Mouse (Mus musculus): ENCODE measurements around the gene Siglecg.

Siglecg gene

DNA sequence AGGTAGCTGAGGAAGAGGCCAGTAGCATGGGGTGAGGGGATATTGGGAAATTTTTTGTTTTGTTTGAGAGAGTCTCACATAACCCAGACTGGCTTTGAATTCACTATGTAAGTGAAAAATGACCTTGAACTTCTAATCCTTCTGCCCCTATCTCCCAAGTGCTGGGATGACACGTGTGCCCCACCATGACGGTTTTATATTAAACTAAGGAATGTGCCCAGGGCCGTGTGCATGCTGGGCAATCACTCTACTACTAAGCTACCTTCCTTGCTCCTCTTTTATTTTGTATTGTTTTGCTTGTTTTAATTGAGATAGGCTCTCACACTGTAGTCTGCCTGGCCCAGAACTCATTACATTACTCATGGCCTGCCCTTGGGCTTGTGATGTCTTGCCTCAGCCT lies 33.1 kb downstream of the Siglecg start:
- no peak for DNase-seq (ENCODE audit: low spot score in 2 of 2)

- DNase-seq (ENCODE audit: low spot score in 2 of 2), result no peak
These were observed 34.7 kb downstream of the Siglecg start for GRCm38 (mm10) chr7:43442684-43443083.

- DNase-seq (ENCODE audit: low spot score in 2 of 2), result peak; percentile 82 to 86
These were observed 35.3 kb downstream of the Siglecg start for GRCm38 (mm10) chr7:43443126-43443916.

DNA sequence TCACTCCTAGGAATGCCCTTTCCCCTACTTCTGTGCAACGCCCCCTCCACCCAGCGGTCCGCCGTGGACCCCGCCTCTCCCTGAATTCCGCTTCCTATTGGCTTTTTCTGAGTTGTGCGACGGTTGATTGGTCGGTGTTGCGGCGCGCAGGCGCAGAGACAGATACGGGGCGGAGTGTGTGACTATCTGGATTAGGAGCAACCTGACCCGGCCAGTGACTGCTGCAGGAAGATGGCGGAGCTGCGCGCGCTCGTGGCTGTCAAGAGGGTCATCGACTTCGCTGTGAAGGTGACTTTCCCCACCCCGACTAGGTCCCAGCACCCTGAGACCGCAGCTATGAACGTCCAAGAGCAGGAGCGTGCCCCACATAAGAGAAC lies 35.9 kb downstream of the Siglecg start, which contains the start of the genes Etfb and Gm45233:
Gene Etfb, plus strand, starts transcription at position 167 of the 377 bp plus-strand sequence.
Gene Gm45233, plus strand, starts transcription at position 212 of the 377 bp plus-strand sequence.
- DNase-seq (ENCODE audit: low spot score in 2 of 2), result peak; percentile 95 to 96

- DNase-seq (ENCODE audit: low spot score in 2 of 2), result no peak
These were observed 39.8 kb downstream of the Siglecg start for GRCm38 (mm10) chr7:43447801-43448200.

GRCm38 (mm10) chr7:43448246-43448645 lies 40.2 kb downstream of the Siglecg start:
- DNase-seq (ENCODE audit: low spot score in 2 of 2), result no peak

GRCm38 (mm10) chr7:43449811-43450210 lies 41.8 kb downstream of the Siglecg start:
- DNase-seq (ENCODE audit: low spot score in 2 of 2), result no peak

DNA sequence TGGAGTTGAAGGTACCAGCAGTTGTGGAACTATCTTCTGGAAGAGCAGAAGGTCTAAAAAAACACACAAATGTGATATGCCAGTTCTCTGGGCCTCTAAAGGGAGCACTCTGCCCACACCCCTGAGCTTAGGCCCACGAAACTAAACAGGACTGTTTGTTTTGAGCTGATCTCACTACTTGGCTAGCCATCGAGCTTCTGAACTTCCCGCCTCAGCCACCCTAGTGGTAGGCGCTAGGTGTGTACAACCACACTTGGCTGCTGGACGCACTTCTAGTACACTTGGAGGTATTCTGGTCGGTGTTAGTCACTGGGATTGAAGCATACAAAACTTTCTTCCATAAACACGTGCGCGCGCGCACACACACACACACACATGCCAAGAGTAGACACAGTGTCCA lies 43.7 kb downstream of the Siglecg start:
- DNase-seq (ENCODE audit: low spot score in 2 of 2), result no peak

DNA sequence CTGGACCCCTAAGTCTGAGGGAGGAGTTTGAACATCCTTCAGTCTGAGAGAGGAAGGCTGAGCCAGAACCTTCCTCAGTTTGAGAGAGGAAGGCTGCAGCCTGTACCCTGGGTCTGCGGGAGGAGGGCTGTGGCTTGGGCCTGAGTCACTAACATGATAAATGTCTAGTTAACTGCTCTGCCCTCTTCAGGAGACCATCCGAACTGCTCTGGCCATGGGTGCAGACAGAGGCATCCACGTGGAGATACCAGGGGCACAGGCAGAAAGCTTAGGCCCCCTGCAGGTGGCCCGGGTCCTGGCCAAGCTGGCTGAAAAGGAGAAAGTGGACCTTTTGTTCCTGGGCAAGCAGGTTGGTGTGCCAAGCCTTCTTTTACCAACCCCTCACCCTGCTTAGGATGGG lies 44.6 kb downstream of the Siglecg start:
- peak; percentile 64 to 67 for DNase-seq (ENCODE audit: low spot score in 2 of 2)

DNA sequence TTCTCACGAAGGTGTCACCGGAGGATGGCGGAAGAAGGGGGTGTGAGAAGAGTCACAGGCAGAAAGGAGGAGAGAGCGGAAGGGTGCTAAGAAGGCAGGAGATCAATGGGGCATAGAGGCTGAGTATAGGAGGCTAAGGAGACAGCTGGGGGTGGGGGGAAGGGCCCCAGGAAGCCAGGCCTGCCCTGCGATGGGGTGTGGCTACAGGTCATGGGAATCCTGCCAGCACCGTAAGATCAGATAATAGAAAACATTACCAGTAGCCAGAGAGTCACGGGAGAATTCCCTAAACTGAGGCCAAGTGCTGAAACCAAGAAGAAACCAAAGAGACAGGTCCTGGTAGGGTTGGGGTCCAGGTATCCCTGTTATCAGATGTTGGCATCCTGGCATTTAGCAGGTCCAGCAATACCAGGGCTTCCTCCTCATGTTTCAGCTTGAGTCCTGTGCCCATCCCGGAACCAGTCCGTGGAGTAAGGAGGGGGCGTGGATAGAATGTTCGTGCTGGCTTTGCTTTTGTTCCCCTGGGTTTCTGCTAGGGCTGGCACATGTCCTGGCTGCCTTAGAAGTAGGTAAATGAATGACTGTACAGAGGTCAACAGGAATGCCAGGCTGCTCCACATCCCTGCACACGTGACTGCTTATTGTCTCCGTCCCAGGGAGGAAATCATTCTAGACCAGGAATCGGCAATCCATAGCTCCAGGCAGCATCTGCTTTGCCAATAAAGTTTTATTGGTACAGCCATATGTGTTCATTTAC lies 45.8 kb downstream of the Siglecg start:
- no peak for DNase-seq (ENCODE audit: low spot score in 2 of 2)

DNA sequence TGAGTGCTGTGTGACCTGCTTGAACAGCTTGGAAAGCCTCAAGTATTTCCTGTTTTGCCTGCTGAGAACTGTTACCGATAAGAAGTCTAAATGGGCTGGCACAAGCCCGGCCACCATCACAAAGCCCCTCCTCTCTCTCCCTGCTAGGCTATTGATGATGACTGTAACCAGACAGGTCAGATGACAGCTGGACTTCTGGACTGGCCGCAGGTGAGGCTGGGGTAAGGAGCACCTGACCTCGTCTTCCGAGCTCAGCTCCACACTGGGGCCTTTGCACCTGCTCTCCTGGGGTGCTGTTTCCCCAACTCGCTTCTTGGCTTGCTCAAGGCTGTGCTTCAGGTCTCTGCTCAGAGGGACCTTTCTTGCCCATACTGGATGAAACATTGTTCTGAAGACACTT lies 46.4 kb downstream of the Siglecg start:
- DNase-seq (ENCODE audit: low spot score in 2 of 2), result no peak

- no peak for DNase-seq (ENCODE audit: low spot score in 2 of 2)
These were observed 54.8 kb downstream of the Siglecg start, which contains the start of gene Vsig10l for GRCm38 (mm10) chr7:43462851-43463250. TSS of gene Vsig10l (plus strand) at chr7:43463151.

DNA sequence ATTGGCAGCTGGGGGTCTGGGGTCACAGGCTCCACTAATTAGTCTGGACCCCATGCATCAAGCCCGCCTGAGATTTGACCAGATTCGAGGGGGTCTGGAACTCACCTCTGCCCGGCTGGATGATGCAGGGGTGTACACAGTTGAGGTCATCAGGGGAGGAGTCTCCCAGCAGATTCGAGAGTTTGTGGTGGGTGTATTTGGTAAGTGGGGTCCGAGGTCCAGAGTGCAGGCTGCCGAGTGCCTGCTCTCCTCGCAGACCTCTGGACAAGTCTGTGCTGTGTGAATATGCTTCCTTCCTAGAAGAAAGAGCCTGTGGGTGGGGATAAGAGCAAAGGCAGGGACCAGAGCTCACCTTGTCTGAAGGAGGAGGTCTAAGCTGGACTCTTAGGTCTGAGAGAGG lies 56.0 kb downstream of the Siglecg start:
- no peak for DNase-seq (ENCODE audit: low spot score in 2 of 2)

DNA sequence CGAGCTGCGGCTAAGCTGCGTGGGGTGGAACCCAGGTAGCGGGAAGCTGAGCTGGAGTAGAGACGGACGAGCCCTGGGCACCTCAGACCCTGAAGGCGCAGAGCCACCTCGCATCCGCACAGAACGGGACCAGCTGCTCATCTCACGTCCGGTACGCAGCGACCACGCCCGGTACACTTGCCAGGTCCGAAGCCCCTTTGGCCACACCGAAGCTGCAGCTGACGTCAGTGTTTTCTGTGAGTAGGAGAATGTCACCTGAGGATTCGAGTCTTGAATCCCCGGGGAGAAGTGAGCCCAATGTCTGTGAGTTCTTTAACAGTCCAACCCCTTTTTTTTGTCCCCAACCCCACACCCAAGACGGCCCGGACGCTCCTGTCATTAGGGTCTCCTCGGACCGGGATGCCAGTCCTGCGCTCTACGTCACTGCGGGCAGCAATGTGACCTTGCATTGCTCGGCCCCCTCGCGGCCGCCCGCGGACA lies 56.9 kb downstream of the Siglecg start:
- peak; percentile 13 to 19 for DNase-seq (ENCODE audit: low spot score in 2 of 2)

DNA sequence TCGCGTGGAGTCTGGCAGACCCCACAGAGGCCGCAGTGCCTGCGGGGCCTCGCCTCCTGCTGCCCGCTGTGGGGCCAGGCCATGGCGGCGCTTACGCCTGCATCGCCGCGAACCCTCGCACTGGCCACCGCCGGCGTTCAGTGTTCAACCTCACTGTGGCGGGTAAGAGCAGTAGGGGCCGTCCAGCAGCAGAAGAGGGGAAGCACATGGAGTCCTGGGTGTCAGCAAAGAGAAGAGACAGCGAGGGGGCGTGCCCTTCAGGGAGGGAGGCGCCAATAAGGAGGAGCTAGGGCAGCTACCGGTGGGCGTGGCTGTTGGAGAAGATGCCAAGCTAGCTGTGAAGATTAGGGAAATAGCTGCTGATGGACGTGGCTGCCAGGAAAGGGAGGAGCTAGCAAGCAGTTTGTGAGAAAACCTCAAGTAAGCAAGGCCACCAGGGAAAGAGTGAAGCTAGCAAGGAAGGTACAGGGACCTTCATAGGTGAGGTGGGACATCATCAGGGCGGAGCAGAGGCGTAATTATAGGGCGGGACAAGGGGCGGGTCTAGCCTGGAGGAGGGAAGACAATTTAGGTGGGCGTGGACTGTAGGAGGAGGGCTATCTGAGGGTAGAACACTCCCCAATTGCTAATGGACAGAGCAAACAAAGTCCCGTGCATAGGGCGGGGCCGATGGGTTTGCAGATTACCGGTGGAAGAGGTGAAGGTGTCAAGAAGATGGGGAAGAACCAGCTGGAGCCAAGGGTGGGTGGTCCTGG lies 57.5 kb downstream of the Siglecg start:
- peak; percentile 92 to 93 for DNase-seq (ENCODE audit: low spot score in 2 of 2)

DNA sequence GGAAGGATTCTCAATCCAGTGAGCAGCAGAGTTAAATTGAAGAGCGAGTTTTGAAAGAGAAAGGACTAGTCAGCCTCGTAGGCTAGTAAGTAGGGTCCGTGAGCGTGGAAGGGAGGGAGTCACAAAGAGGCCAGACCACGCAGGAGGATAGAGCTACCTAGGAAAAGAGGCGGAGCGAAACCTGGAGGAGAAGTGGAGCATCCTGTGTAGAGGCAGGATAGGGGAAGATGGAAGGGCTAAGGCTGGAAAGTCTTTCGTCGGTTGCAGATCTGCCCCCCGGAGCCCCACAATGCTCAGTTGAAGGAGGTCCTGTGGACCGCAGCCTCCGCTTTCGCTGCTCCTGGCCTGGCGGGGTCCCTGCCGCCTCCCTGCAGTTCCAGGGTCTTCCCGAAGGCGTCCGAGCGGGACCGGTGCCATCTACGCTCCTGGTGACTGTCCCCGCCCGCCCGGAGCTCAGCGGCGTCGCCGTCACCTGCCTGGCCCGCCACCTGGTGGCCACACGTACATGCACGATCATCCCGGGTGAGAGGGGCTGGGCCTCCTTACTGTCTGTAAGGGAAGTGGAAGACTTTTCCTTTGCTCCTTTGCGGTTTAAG lies 58.2 kb downstream of the Siglecg start:
- DNase-seq (ENCODE audit: low spot score in 2 of 2), result peak; percentile 78 to 82
